Mouse (Mus musculus): ENCODE data around the gene Sycp3. TPM values are rescaled to one million over a fixed set of nuclear protein-coding genes. Genes with fewer than 3 reads are reported as not detected.
"Not testable (repeated sequence)": the region's sequence is repeated elsewhere in the genome, so short reads cannot be mapped to it uniquely, and the experiment has no call there.

The Sycp3 gene
- total RNA-seq, 2 experiments from 2014 or later, result 0.71 to 1.3 TPM

GRCm38 (mm10) chr10:88496864-88497564, 37.6 kb downstream of the Sycp3 start:
- intact Hi-C loops (cut with DNase I), result no loop called here
- peak in 1 of 2 experiments; percentile 28 for DNase-seq (ENCODE audit: low spot score in 2 of 2)

GRCm38 (mm10) chr10:88499993-88500392, 40.6 kb downstream of the Sycp3 start:
- intact Hi-C loops (cut with DNase I), result loop anchor here (5.0 kb wide), 2 partner anchors 123 to 232 kb away; partner anchors contain the start of genes Arl1, Dram1 and Gnptab
- DNase-seq (ENCODE audit: low spot score in 2 of 2), result no peak

- intact Hi-C loops (cut with DNase I), result loop anchor here (5.0 kb wide), 2 partner anchors 124 to 231 kb away; partner anchors contain the start of genes Arl1, Dram1 and Gnptab
Observed at GRCm38 (mm10) chr10:88501370-88501769, 42.0 kb downstream of the Sycp3 start.

GRCm38 (mm10) chr10:88501886-88502765, 42.8 kb downstream of the Sycp3 start:
- peak in 1 of 2 experiments; percentile 34 for DNase-seq (ENCODE audit: low spot score in 2 of 2)
- intact Hi-C loops (cut with DNase I), result loop anchor here (5.0 kb wide), 2 partner anchors 125 to 230 kb away; partner anchors contain the start of genes Arl1, Dram1 and Gnptab

More at GRCm38 (mm10) chr10:88501370-88501769, 42.0 kb downstream of the Sycp3 start:
- no peak for DNase-seq (ENCODE audit: low spot score in 2 of 2)

- DNase-seq (ENCODE audit: low spot score in 2 of 2), result no peak
- intact Hi-C loops (cut with DNase I), result loop anchor here (5.0 kb wide), 2 partner anchors 126 to 229 kb away; partner anchors contain the start of genes Arl1, Dram1 and Gnptab
Observed at GRCm38 (mm10) chr10:88502919-88503318, 43.5 kb downstream of the Sycp3 start.

GRCm38 (mm10) chr10:88503421-88504314, 44.3 kb downstream of the Sycp3 start, which contains the start of gene Chpt1:
TSS of gene Chpt1 (minus strand) at chr10:88504073.
- intact Hi-C loops (cut with DNase I), result loop anchor here (5.0 kb wide), 2 partner anchors 126 to 229 kb away; partner anchors contain the start of genes Arl1, Dram1 and Gnptab
- peak; percentile 78 to 81 for DNase-seq (ENCODE audit: low spot score in 2 of 2)

GRCm38 (mm10) chr10:88504481-88504880, 45.1 kb downstream of the Sycp3 start:
- DNase-seq (ENCODE audit: low spot score in 2 of 2), result no peak
- intact Hi-C loops (cut with DNase I), result loop anchor here (5.0 kb wide), 2 partner anchors 127 to 228 kb away; partner anchors contain the start of genes Arl1, Dram1 and Gnptab

GRCm38 (mm10) chr10:88505256-88505655, 45.9 kb downstream of the Sycp3 start:
- DNase-seq (ENCODE audit: low spot score in 2 of 2), result no peak
- intact Hi-C loops (cut with DNase I), result no loop called here

- DNase-seq (ENCODE audit: low spot score in 2 of 2), result no peak
- intact Hi-C loops (cut with DNase I), result no loop called here
Observed at GRCm38 (mm10) chr10:88507691-88508143, 48.3 kb downstream of the Sycp3 start.

GRCm38 (mm10) chr10:88510503-88511271, 51.3 kb downstream of the Sycp3 start:
- intact Hi-C loops (cut with DNase I), result no loop called here
- DNase-seq (ENCODE audit: low spot score in 2 of 2), result no peak

- DNase-seq (ENCODE audit: low spot score in 2 of 2), result no peak
- intact Hi-C loops (cut with DNase I), result no loop called here
Observed at GRCm38 (mm10) chr10:88511355-88511754, 52.0 kb downstream of the Sycp3 start.

- DNase-seq (ENCODE audit: low spot score in 2 of 2), result no peak
- intact Hi-C loops (cut with DNase I), result no loop called here
Observed at GRCm38 (mm10) chr10:88513574-88514135, 54.3 kb downstream of the Sycp3 start.

- peak; percentile 45 to 56 for DNase-seq (ENCODE audit: low spot score in 2 of 2)
- intact Hi-C loops (cut with DNase I), result no loop called here
Observed at GRCm38 (mm10) chr10:88514495-88514894, 55.1 kb downstream of the Sycp3 start.

- intact Hi-C loops (cut with DNase I); DNase-seq (ENCODE audit: low spot score in 2 of 2): not testable (repeated sequence)
Observed at GRCm38 (mm10) chr10:88515049-88515448, 55.7 kb downstream of the Sycp3 start.

GRCm38 (mm10) chr10:88522795-88523194, 63.4 kb downstream of the Sycp3 start:
- DNase-seq (ENCODE audit: low spot score in 2 of 2), result no peak
- intact Hi-C loops (cut with DNase I), result no loop called here
